Mouse (Mus musculus) yolk sac, embryonic 10.5 days (tissue): ENCODE results near the gene Plscr3.

Experiments
- DNase-seq: peaks from one replicate; pipeline ENCODE4 v3.0.0-alpha.2; 2017; ENCODE audit warnings: low spot score

Plscr3 gene

GRCm38 (mm10) chr11:69846198-69846680, at the start of gene Plscr3:
Gene Plscr3 (plus strand): TSS chr11:69846376.
- DNase-seq = peak; percentile 97

GRCm38 (mm10) chr11:69797924-69798323, 48.3 kb upstream of the Plscr3 start:
- no peak for DNase-seq

- DNase-seq = no peak
These were observed 46.6 kb upstream of the Plscr3 start for GRCm38 (mm10) chr11:69799394-69800137.

GRCm38 (mm10) chr11:69800138-69800391, 46.1 kb upstream of the Plscr3 start:
- no peak for DNase-seq

- DNase-seq = peak; percentile 73
These were observed 45.6 kb upstream of the Plscr3 start for GRCm38 (mm10) chr11:69800392-69801197.

- no peak for DNase-seq
These were observed 44.7 kb upstream of the Plscr3 start, which contains the start of gene Fgf11 for GRCm38 (mm10) chr11:69801379-69801977. Gene Fgf11 (minus strand): TSS chr11:69801857.

- DNase-seq = peak; percentile 83
These were observed 43.5 kb upstream of the Plscr3 start for GRCm38 (mm10) chr11:69802648-69803105.

GRCm38 (mm10) chr11:69803328-69803727, 42.8 kb upstream of the Plscr3 start:
- DNase-seq = no peak

- peak; percentile 75 for DNase-seq
These were observed 42.2 kb upstream of the Plscr3 start for GRCm38 (mm10) chr11:69803786-69804651.

GRCm38 (mm10) chr11:69804652-69804940, 41.6 kb upstream of the Plscr3 start:
- DNase-seq = no peak

GRCm38 (mm10) chr11:69804972-69805909, 40.9 kb upstream of the Plscr3 start, which contains the start of gene Tmem102:
Gene Tmem102 (minus strand): TSS chr11:69805624.
- DNase-seq = peak; percentile 63

GRCm38 (mm10) chr11:69806378-69806777, 39.8 kb upstream of the Plscr3 start:
- DNase-seq = no peak

- no peak for DNase-seq
These were observed 38.5 kb upstream of the Plscr3 start for GRCm38 (mm10) chr11:69807641-69808040.

GRCm38 (mm10) chr11:69810280-69810679, 35.9 kb upstream of the Plscr3 start:
- no peak for DNase-seq

GRCm38 (mm10) chr11:69815155-69815554, 31.0 kb upstream of the Plscr3 start, which contains the start of gene Gm39566:
Gene Gm39566 (minus strand): TSS chr11:69815298.
- no peak for DNase-seq

GRCm38 (mm10) chr11:69816520-69816919, 29.7 kb upstream of the Plscr3 start:
- DNase-seq = no peak

- DNase-seq = no peak
These were observed 27.8 kb upstream of the Plscr3 start, which contains the start of gene Spem2 for GRCm38 (mm10) chr11:69818365-69818764. Gene Spem2 (minus strand): TSS chr11:69818465.

GRCm38 (mm10) chr11:69818871-69819270, 27.3 kb upstream of the Plscr3 start:
- DNase-seq = no peak

GRCm38 (mm10) chr11:69822080-69822479, 24.1 kb upstream of the Plscr3 start, which contains the start of gene Spem1:
Gene Spem1 (minus strand): TSS chr11:69822180.
- no peak for DNase-seq

GRCm38 (mm10) chr11:69823456-69823855, 22.7 kb upstream of the Plscr3 start:
- no peak for DNase-seq
